Comparison of ENCODE assay signal across 8 mouse cellular contexts in genomic region chr3:81782921-81783541, GRCm38 (mm10).
DNase-seq lines count a peak whose midpoint lies in the region; ATAC-seq and TF ChIP-seq lines count a peak whose summit lies in the region.

No protein-coding gene starts in this region.

- 24% methylated on average over 15 of the region's 15 CpGs for WGBS in lung, embryonic 15.5 days
- 9% methylated on average over 15 of the region's 15 CpGs for WGBS in cerebellum, adult 2 months
- 18% methylated on average over 15 of the region's 15 CpGs for WGBS in intestine, embryonic 14.5 days
- WGBS in limb, embryonic 14.5 days, result 3% methylated on average over 15 of the region's 15 CpGs
- WGBS in thymus, adult 2 months, result 1% methylated on average over 15 of the region's 15 CpGs

- no peaks in the 10 kb centered on the region for H3K27me3 ChIP-seq in lung, embryonic 15.5 days
- no peaks in the 10 kb centered on the region for H3K27me3 ChIP-seq in cerebellum, adult 2 months (ENCODE audit: control insufficient read depth, insufficient read depth, low read length)
- H3K27me3 ChIP-seq in intestine, embryonic 14.5 days (replicated peaks; ENCODE audit: control insufficient read depth, insufficient read depth, low read length), result no peaks in the 10 kb centered on the region
- no peaks in the 10 kb centered on the region for H3K27me3 ChIP-seq in limb, embryonic 14.5 days (ENCODE audit: control insufficient read depth, insufficient read depth, low read length)
- no peaks in the 10 kb centered on the region for H3K27me3 ChIP-seq in myocyte (ENCODE audit: control insufficient read depth, insufficient read depth, insufficient read length)
- no peaks in the 10 kb centered on the region for H3K27me3 ChIP-seq in thymus, adult 2 months (ENCODE audit: control insufficient read depth, insufficient read depth, low read length)

- no peaks in the 10 kb centered on the region for H3K36me3 ChIP-seq in lung, embryonic 15.5 days
- H3K36me3 ChIP-seq in intestine, embryonic 14.5 days (ENCODE audit: control insufficient read depth, insufficient read depth, low read length), result no peaks in the 10 kb centered on the region
- H3K36me3 ChIP-seq in limb, embryonic 14.5 days (ENCODE audit: control insufficient read depth, insufficient read depth, low read length), result no peaks in the 10 kb centered on the region
- H3K36me3 ChIP-seq in myocyte (ENCODE audit: control insufficient read depth, insufficient read depth), result no peaks in the 10 kb centered on the region
- no peaks in the 10 kb centered on the region for H3K36me3 ChIP-seq in thymus, adult 2 months (ENCODE audit: control insufficient read depth, insufficient read depth, low read length)

- peak overlapping the region; percentile 29 for H3K4me3 ChIP-seq in lung, embryonic 15.5 days
- peak overlapping the region; percentile 41 for H3K4me3 ChIP-seq in cerebellum, adult 2 months (replicated peaks; ENCODE audit: insufficient read depth, low read depth, low read length)
- 0 out of 2 replicates have a peak overlapping the region, but pooled peaks have one; percentile 15 for H3K4me3 ChIP-seq in intestine, embryonic 14.5 days (ENCODE audit: low read depth, low read length)
- H3K4me3 ChIP-seq in limb, embryonic 14.5 days (replicated peaks; ENCODE audit: low read length), result peak overlapping the region; percentile 22
- peak overlapping the region; percentile 1 for H3K4me3 ChIP-seq in myocyte
- H3K4me3 ChIP-seq in thymus, adult 2 months (ENCODE audit: control insufficient read depth, insufficient read depth, low read length), result peak overlapping the region; percentile 32; the same call in 1 of the 2 replicates

- no peaks in the 10 kb centered on the region for H3K79me2 ChIP-seq in myocyte (ENCODE audit: control insufficient read depth, insufficient read depth)

- H3K9me3 ChIP-seq in lung, embryonic 15.5 days, result no peaks in the 10 kb centered on the region
- H3K9me3 ChIP-seq in intestine, embryonic 14.5 days (ENCODE audit: control insufficient read depth, low read length), result no peaks in the 10 kb centered on the region
- no peaks in the 10 kb centered on the region for H3K9me3 ChIP-seq in limb, embryonic 14.5 days (ENCODE audit: control insufficient read depth, low read length)

- peak overlapping the region; percentile 51 for H3K4me2 ChIP-seq in lung, embryonic 15.5 days
- peak overlapping the region; percentile 48 for H3K4me2 ChIP-seq in intestine, embryonic 14.5 days (ENCODE audit: low read length)
- H3K4me2 ChIP-seq in limb, embryonic 14.5 days (replicated peaks; ENCODE audit: low read depth, low read length, severe bottlenecking), result peak overlapping the region; percentile 46
- H3K4me2 ChIP-seq in myocyte (ENCODE audit: low read depth), result peak overlapping the region; percentile 68

- no peak overlapping the region for H3K9ac ChIP-seq in lung, embryonic 15.5 days
- peak overlapping the region; percentile 29; the same call in 1 of the 2 replicates for H3K9ac ChIP-seq in intestine, embryonic 14.5 days (ENCODE audit: low read length)
- peak overlapping the region; percentile 40 for H3K9ac ChIP-seq in limb, embryonic 14.5 days (ENCODE audit: low read depth, low read length, severe bottlenecking)

- peak; percentile 37; the same call in 1 of the 2 replicates for TF ChIP-seq CTCF in cerebellum, adult 2 months (IDR thresholded peaks at IDR 0.05; ENCODE audit: borderline replicate concordance, insufficient read depth, low read depth, low read length)
- no peak for TF ChIP-seq CTCF in thymus, adult 2 months (IDR thresholded peaks at IDR 0.05; ENCODE audit: borderline replicate concordance, control insufficient read depth, extremely low read depth, insufficient read depth, low read length, poor library complexity)

- no peak for ATAC-seq in lung, embryonic 15.5 days (ENCODE audit: borderline replicate concordance, extremely low read depth, low FRiP score, low TSS enrichment)
- 0 out of 2 replicates have a peak, but pooled peaks have one; percentile 43 for ATAC-seq in intestine, embryonic 14.5 days (replicated peaks; ENCODE audit: low FRiP score, low TSS enrichment, low read depth)
- peak; percentile 37; the same call in 1 of the 2 replicates for ATAC-seq in limb, embryonic 14.5 days (ENCODE audit: low FRiP score, low read depth)

- no peaks in the 10 kb centered on the region for H3K4me1 ChIP-seq in lung, embryonic 15.5 days
- H3K4me1 ChIP-seq in cerebellum, adult 2 months (ENCODE audit: control insufficient read depth, insufficient read depth, low read length), result no peaks in the 10 kb centered on the region
- H3K4me1 ChIP-seq in intestine, embryonic 14.5 days (replicated peaks; ENCODE audit: control insufficient read depth, insufficient read depth, low read length), result peaks cover 4% of the 10 kb centered on the region; the same call in 1 of the 2 replicates
- peaks cover 8% of the 10 kb centered on the region; the same call in 1 of the 2 replicates for H3K4me1 ChIP-seq in limb, embryonic 14.5 days (ENCODE audit: control insufficient read depth, insufficient read depth, low read length)
- H3K4me1 ChIP-seq in thymus, adult 2 months (replicated peaks; ENCODE audit: control insufficient read depth, insufficient read depth, low read length), result peaks cover 5% of the 10 kb centered on the region

- no peak overlapping the region for H3ac ChIP-seq in myocyte (ENCODE audit: control insufficient read depth, insufficient read length)

- 0 out of 2 replicates have a peak overlapping the region, but pooled peaks have one; percentile 19 for H3K27ac ChIP-seq in lung, embryonic 15.5 days
- H3K27ac ChIP-seq in cerebellum, adult 2 months (ENCODE audit: insufficient read depth, low read length), result no peak overlapping the region
- no peak overlapping the region for H3K27ac ChIP-seq in intestine, embryonic 14.5 days (ENCODE audit: low read depth)
- peak overlapping the region; percentile 40; the same call in 1 of the 2 replicates for H3K27ac ChIP-seq in limb, embryonic 14.5 days (replicated peaks; ENCODE audit: low read depth, low read length)
- no peak overlapping the region for H3K27ac ChIP-seq in thymus, adult 2 months (ENCODE audit: control insufficient read depth, insufficient read depth, low read length)

- no peak for DNase-seq in lung, adult 18-20 months
- peak; percentile 18 to 19 for DNase-seq in cerebellum, adult 2 months
- peak; percentile 63 for DNase-seq in forelimb bud, embryonic 11.5 days (ENCODE audit: low read depth, low spot score)
- peak; percentile 69 for DNase-seq in intestine, embryonic 14.5 days (ENCODE audit: low spot score)
- peak; percentile 84 for DNase-seq in limb, embryonic 14.5 days (ENCODE audit: low spot score)
- DNase-seq in thymus, adult 2 months, result peak; percentile 16

- TF ChIP-seq POLR2A in cerebellum, adult 2 months (IDR thresholded peaks at IDR 0.05; ENCODE audit: borderline replicate concordance, insufficient read depth, low read length), result no peak
- TF ChIP-seq POLR2A in limb, embryonic 14.5 days (IDR thresholded peaks at IDR 0.05; ENCODE audit: borderline replicate concordance, extremely low read depth, insufficient read depth, insufficient read length), result no peak
- TF ChIP-seq POLR2A in myocyte (IDR thresholded peaks at IDR 0.05; ENCODE audit: insufficient read length, low read depth), result no peak
- TF ChIP-seq POLR2A in thymus, adult 2 months (IDR thresholded peaks at IDR 0.05; ENCODE audit: control insufficient read depth, extremely low read depth, insufficient read depth, low read length, poor library complexity), result no peak

TF ChIP-seq in myocyte, 11 proteins besides CTCF, POLR2A, EP300 and RAD21:
- no peak for TF ChIP-seq REST (IDR thresholded peaks at IDR 0.05; ENCODE audit: insufficient read depth, insufficient read length)
- TF ChIP-seq E2F4 (IDR thresholded peaks at IDR 0.05; ENCODE audit: insufficient read depth), result no peak
- no peak for TF ChIP-seq TCF12 (IDR thresholded peaks at IDR 0.05; ENCODE audit: insufficient read depth, poor library complexity, severe bottlenecking)
- no peak for TF ChIP-seq MYOD1 (IDR thresholded peaks at IDR 0.05; ENCODE audit: control insufficient read depth in 1 of 3, insufficient read length in 2 of 3, low read depth in 2 of 3)
- TF ChIP-seq TCF3 (IDR thresholded peaks at IDR 0.05; ENCODE audit: insufficient read length, low read depth), result no peak
- TF ChIP-seq USF1 (IDR thresholded peaks at IDR 0.05; ENCODE audit: low read depth), result no peak
- no peak for TF ChIP-seq POLR2AphosphoS2 (IDR thresholded peaks at IDR 0.05; ENCODE audit: insufficient read length, low read depth)
- TF ChIP-seq MYOG (IDR thresholded peaks at IDR 0.05; ENCODE audit: control insufficient read depth in 1 of 3, insufficient read depth in 1 of 3, insufficient read length in 2 of 3, low read depth in 2 of 3), result no peak
- no peak for TF ChIP-seq MAX (IDR thresholded peaks at IDR 0.05; ENCODE audit: low read depth)
- no peak for TF ChIP-seq SRF (IDR thresholded peaks at IDR 0.05; ENCODE audit: control insufficient read depth, insufficient read length, low read depth)
- TF ChIP-seq CEBPB (IDR thresholded peaks at IDR 0.05; ENCODE audit: insufficient read depth, poor library complexity, severe bottlenecking), result no peak
TF ChIP-seq in myocyte: peak in this region for 0.

Comparison
In these comparisons a context has a peak if more than half of its experiments do, and no peak if none do; other contexts are left out.
1. H3K27ac ChIP-seq: peak in lung, embryonic 15.5 days (single experiment) and limb, embryonic 14.5 days (single experiment); none in cerebellum, adult 2 months (single experiment), intestine, embryonic 14.5 days (single experiment) and thymus, adult 2 months (single experiment).
2. DNase-seq: peak in cerebellum, adult 2 months (2 of 2), forelimb bud, embryonic 11.5 days (single experiment), intestine, embryonic 14.5 days (single experiment), limb, embryonic 14.5 days (single experiment) and thymus, adult 2 months (single experiment); none in lung, adult 18-20 months (0 of 2).
3. Peak in every context shown above with its lines, with median percentiles within 50 percentile points of each other: H3K4me2 ChIP-seq and H3K4me3 ChIP-seq.